Mouse (Mus musculus) G1E (cell line): Measurements from ENCODE around the gene Ptn. TPM values are rescaled to one million over a fixed set of nuclear protein-coding genes. Genes with fewer than 3 reads are reported as not detected.

Experiments
- ATAC-seq: 2 replicates; pipeline ENCODE4 v1.8.0; 2016; ENCODE audit warnings: mild to moderate bottlenecking; ENCODE audit not compliant: insufficient number of reproducible peaks, poor library complexity, low FRiP score, severe bottlenecking; ENCODE audit errors: extremely low read depth
- DNase-seq: peaks from one replicate; pipeline ENCODE4 v3.0.0; 2012; ENCODE audit warnings: low spot score
- H3K27me3 ChIP-seq: 2 replicates; pipeline ENCODE4 v1.6.1; 2012; ENCODE audit warnings: mild to moderate bottlenecking, low read length, inconsistent platforms; ENCODE audit not compliant: insufficient read depth
- H3K36me3 ChIP-seq: replicated peaks from 2 replicates; pipeline ENCODE3; 2012; ENCODE audit warnings: mild to moderate bottlenecking, inconsistent platforms
- H3K4me1 ChIP-seq: 2 replicates; pipeline ENCODE4 v1.6.1; 2012; ENCODE audit warnings: low read depth, low read length, inconsistent platforms, mixed read lengths; ENCODE audit not compliant: insufficient read depth
- H3K4me3 ChIP-seq: 2 replicates; pipeline ENCODE4 v1.5.1; 2012; ENCODE audit warnings: low read depth, mild to moderate bottlenecking, inconsistent platforms, low read length, moderate library complexity, mixed read lengths
- H3K9me3 ChIP-seq: replicated peaks from 2 replicates; pipeline ENCODE4 v1.6.1; 2012; ENCODE audit warnings: inconsistent platforms
- CTCF ChIP-seq: IDR thresholded peaks from 2 replicates; pipeline ENCODE4 v1.5.1; 2012; ENCODE audit warnings: low read depth, low read length, inconsistent platforms, mixed read lengths
- GATA1 ChIP-seq: IDR thresholded peaks from 2 replicates; pipeline ENCODE4 v1.6.1; 2012; ENCODE audit warnings: borderline replicate concordance, low read length, inconsistent platforms, mixed read lengths
- GATA2 ChIP-seq: IDR thresholded peaks from 2 replicates; pipeline ENCODE4 v1.6.1; 2012; ENCODE audit warnings: low read depth, low read length, inconsistent platforms, borderline replicate concordance
- POLR2AphosphoS5 ChIP-seq: IDR thresholded peaks from 2 replicates; pipeline ENCODE4 v1.6.1; 2012; ENCODE audit warnings: low read depth, low read length, inconsistent platforms; ENCODE audit not compliant: insufficient replicate concordance
- TAL1 ChIP-seq: conservative IDR thresholded peaks from 2 replicates; pipeline ENCODE4 v1.6.1; 2012; ENCODE audit warnings: low read depth, low read length, inconsistent platforms, mixed read lengths
- polyA plus RNA-seq: library from polyadenylated mRNA; stranded (reverse); fragments of >175 nt; gene quantifications from 2 replicates; pipeline ENCODE4 v1.2.3, GENCODE M21; 2012
- total RNA-seq, 2 experiments: library from RNA; stranded (forward) in 1 of 2; stranded (reverse) in 1 of 2; fragments of 200-1000 nt in 1 of 2; fragments of >200 nt in 1 of 2; fragmentation: Nextera tagmentation in 1 of 2; gene quantifications; 2 replicates each; pipeline ENCODE4 v1.2.3; 2014 to 2017

The Ptn gene
- total RNA-seq (2014; fragmentation: Nextera tagmentation) (not detected in 2 replicates), total RNA-seq (2017) (not detected in 2 replicates), polyA plus RNA-seq (not detected in 2 replicates)

GRCm38 (mm10) chr6:36809747-36810285, at the start of gene Ptn:
Gene Ptn (minus strand): TSS chr6:36810220.
- no peak for TF ChIP-seq GATA1
- no peak for TF ChIP-seq GATA2
- TF ChIP-seq POLR2AphosphoS5: no peak
- TF ChIP-seq CTCF: no peak
- TF ChIP-seq TAL1: no peak
- Histone ChIP-seq H3K4me3 (no peak within 1 kb of the TSS), H3K27me3 (no peaks in the 10 kb centered on the region), H3K4me1 (no peaks in the 10 kb centered on the region), H3K9me3 (no peaks in the 10 kb centered on the region), H3K36me3 (no peaks in the 10 kb centered on the region)
- ATAC-seq (no peak), DNase-seq (no peak)

GRCm38 (mm10) chr6:36858258-36859041, 48.4 kb upstream of the Ptn start:
- no peaks in the 10 kb centered on the region for H3K27me3 ChIP-seq
- no peaks in the 10 kb centered on the region; the same call in 1 of the 2 replicates for H3K9me3 ChIP-seq
- H3K36me3 ChIP-seq: no peaks in the 10 kb centered on the region
- H3K4me3 ChIP-seq: no peak overlapping the region
- ATAC-seq (no peak), DNase-seq (no peak)
- H3K4me1 ChIP-seq: no peaks in the 10 kb centered on the region
- TF ChIP-seq CTCF (no peak), GATA2 (no peak), GATA1 (no peak), TAL1 (no peak), POLR2AphosphoS5 (no peak)

GRCm38 (mm10) chr6:36857627-36858257, 47.7 kb upstream of the Ptn start:
- no peaks in the 10 kb centered on the region for H3K36me3 ChIP-seq
- no peak for TF ChIP-seq TAL1
- no peak for TF ChIP-seq GATA1
- no peak for TF ChIP-seq CTCF
- TF ChIP-seq POLR2AphosphoS5: no peak
- TF ChIP-seq GATA2: no peak

GRCm38 (mm10) chr6:36850422-36851129, 40.6 kb upstream of the Ptn start:
- DNase-seq (no peak), ATAC-seq (no peak)
- Histone ChIP-seq H3K36me3 (no peaks in the 10 kb centered on the region), H3K27me3 (no peaks in the 10 kb centered on the region), H3K4me1 (no peaks in the 10 kb centered on the region), H3K9me3 (peaks cover 3% of the 10 kb centered on the region), H3K4me3 (no peak overlapping the region)
- no peak for TF ChIP-seq GATA1
- TF ChIP-seq CTCF: no peak
- TF ChIP-seq POLR2AphosphoS5: no peak

More at GRCm38 (mm10) chr6:36857627-36858257, 47.7 kb upstream of the Ptn start:
- Histone ChIP-seq H3K27me3 (no peaks in the 10 kb centered on the region), H3K4me3 (no peak overlapping the region), H3K4me1 (no peaks in the 10 kb centered on the region), H3K9me3 (no peaks in the 10 kb centered on the region; the same call in 1 of the 2 replicates)
- no peak for ATAC-seq
- no peak for DNase-seq

- Histone ChIP-seq H3K9me3 (peaks cover 3% of the 10 kb centered on the region; the same call in 1 of the 2 replicates), H3K4me1 (no peaks in the 10 kb centered on the region), H3K36me3 (no peaks in the 10 kb centered on the region), H3K4me3 (no peak overlapping the region), H3K27me3 (no peaks in the 10 kb centered on the region)
- DNase-seq: no peak
- ATAC-seq: no peak
- TF ChIP-seq CTCF: no peak
- TF ChIP-seq TAL1: no peak
- TF ChIP-seq POLR2AphosphoS5: no peak
- TF ChIP-seq GATA2: no peak
These were observed 35.3 kb upstream of the Ptn start for GRCm38 (mm10) chr6:36845288-36845687.
